Mouse (Mus musculus) liver, embryonic 13.5 days (tissue): ENCODE results near the gene Tpm1. TPM values are rescaled to one million over a fixed set of nuclear protein-coding genes. Genes with fewer than 3 reads are reported as not detected.

Experiments
- ATAC-seq: fragments of 200-750 bp; cut with Nextera tagmentation; 2 replicates; pipeline ENCODE4 v1.8.0; 2017; ENCODE audit warnings: low read depth, mild to moderate bottlenecking, moderate number of reproducible peaks, moderate library complexity
- DNase-seq: peaks from one replicate; pipeline ENCODE4 v3.0.0; 2022
- H3K27ac ChIP-seq: fragments of 300-500 bp; sonication (generic); 2 replicates; pipeline ENCODE4 v1.5.1; 2015; ENCODE audit warnings: moderate library complexity, mild to moderate bottlenecking, inconsistent platforms
- H3K27me3 ChIP-seq: fragments of 300-500 bp; sonication (generic); 2 replicates; pipeline ENCODE4 v1.6.1; 2015; ENCODE audit warnings: mild to moderate bottlenecking, inconsistent platforms
- H3K36me3 ChIP-seq: fragments of 300-500 bp; sonication (generic); 2 replicates; pipeline ENCODE4 v1.6.1; 2015; ENCODE audit warnings: mild to moderate bottlenecking, inconsistent platforms
- H3K4me1 ChIP-seq: fragments of 300-500 bp; sonication (generic); replicated peaks from 2 replicates; pipeline ENCODE4 v1.6.1; 2015; ENCODE audit warnings: inconsistent platforms
- H3K4me2 ChIP-seq: fragments of 300-500 bp; sonication (generic); 2 replicates; pipeline ENCODE4 v1.6.1; 2015; ENCODE audit warnings: inconsistent platforms, mild to moderate bottlenecking, moderate library complexity
- H3K4me3 ChIP-seq: fragments of 300-500 bp; sonication (generic); replicated peaks from 2 replicates; pipeline ENCODE4 v1.5.1; 2015; ENCODE audit warnings: mild to moderate bottlenecking, inconsistent platforms
- H3K9ac ChIP-seq: fragments of 300-500 bp; sonication (generic); 2 replicates; pipeline ENCODE4 v1.6.1; 2015; ENCODE audit warnings: mild to moderate bottlenecking, inconsistent platforms
- H3K9me3 ChIP-seq: fragments of 300-500 bp; sonication (generic); replicated peaks from 2 replicates; pipeline ENCODE4 v1.6.1; 2016; ENCODE audit warnings: inconsistent platforms
- WGBS: fragments of 180-500 bp; shearing (Covaris S2); methylation state at CpG from one replicate; pipeline ENCODE4 v1.1.7; 2015; ENCODE audit not compliant: insufficient replicate concordance; 5-methylcytosine and 5-hydroxymethylcytosine counted together
- polyA plus RNA-seq: library from polyadenylated mRNA; unstranded; fragments of >200 nt; fragmentation: Nextera tagmentation; extraction: Ambion mirVana; gene quantifications from 2 replicates; pipeline ENCODE4 v1.2.1, GENCODE M21; 2015

Tpm1 gene
- polyA plus RNA-seq: 168 and 198 TPM in 2 replicates

DNA sequence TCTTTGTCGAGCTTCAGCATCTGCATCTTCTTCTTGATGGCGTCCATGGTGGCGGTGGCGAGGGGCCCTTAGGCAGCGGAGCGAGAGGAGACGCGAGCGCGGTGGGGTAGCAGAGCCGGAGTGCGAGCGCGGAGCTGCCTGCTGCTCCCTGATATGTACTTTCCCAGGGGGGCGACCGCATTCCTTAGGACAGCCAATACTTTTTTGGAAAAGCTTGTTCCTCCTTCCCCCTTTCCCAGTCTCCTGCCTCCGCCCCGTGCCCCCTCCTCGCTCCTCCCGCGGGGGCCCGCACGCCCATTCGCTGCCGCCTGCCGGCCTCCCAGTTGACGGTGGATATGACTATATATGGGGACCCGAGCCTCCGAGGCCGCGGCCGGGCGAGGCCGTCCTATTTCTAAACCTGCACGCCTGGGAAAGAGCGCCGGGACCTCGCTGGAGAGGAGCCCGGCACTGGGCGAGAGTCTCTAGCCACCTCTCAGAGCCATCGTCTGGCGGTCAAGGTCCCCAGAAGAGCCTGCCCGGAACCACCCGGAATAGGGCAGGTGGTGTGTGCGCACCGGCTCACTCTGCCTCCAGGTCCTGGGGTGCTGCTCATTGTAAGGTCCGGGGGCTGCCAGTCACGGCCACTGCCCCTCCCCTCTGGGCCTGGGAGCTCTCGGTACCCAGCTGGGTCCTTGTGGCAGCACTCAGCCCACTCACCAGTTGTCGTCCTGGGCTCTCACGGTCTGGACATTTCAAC, at the start of gene Tpm1:
Gene Tpm1 (minus strand): TSS at position 321 of the 739 bp plus-strand sequence.
- H3K4me3 ChIP-seq: peak within 1 kb of the TSS; percentile 57
- peaks cover 81% of the 10 kb centered on the region for H3K27me3 ChIP-seq
- H3K9me3 ChIP-seq: no peaks in the 10 kb centered on the region
- H3K9ac ChIP-seq: peak within 1 kb of the TSS; percentile 41
- H3K36me3 ChIP-seq: no peaks in the 10 kb centered on the region
- ATAC-seq (peak; percentile 32; the same call in 1 of the 2 replicates), DNase-seq (no peak)
- peak within 1 kb of the TSS; percentile 36; the same call in 1 of the 2 replicates for H3K27ac ChIP-seq
- 2% methylated on average over 51 of the region's 51 CpGs for WGBS
- H3K4me2 ChIP-seq: peak within 1 kb of the TSS; percentile 66
- peaks cover 47% of the 10 kb centered on the region for H3K4me1 ChIP-seq

DNA sequence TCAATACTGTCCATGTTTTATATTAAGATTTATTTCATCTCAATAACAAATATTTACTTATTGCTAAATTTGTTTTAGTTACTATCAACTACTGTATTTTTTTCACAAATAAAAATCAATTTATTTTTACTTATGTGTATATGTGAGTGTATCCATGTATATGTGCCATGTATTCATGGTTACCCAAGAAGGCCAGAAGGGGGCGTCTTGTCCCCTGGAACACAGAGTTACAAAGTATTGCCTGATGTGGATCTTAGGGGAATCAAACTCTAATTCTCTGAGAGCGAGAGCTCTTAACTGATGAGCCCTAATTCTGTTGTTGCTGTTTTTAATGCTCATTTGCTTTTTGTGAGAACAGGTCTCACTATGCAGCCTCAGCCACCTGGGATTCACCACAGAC, 45.2 kb upstream of the Tpm1 start:
- no peak overlapping the region for H3K4me3 ChIP-seq
- H3K4me1 ChIP-seq: peaks cover 8% of the 10 kb centered on the region; the same call in 1 of the 2 replicates
- 59% methylated on average over 2 of the region's 2 CpGs for WGBS
- DNase-seq (no peak), ATAC-seq (no peak)
- H3K9ac ChIP-seq: no peak overlapping the region
- H3K9me3 ChIP-seq: no peaks in the 10 kb centered on the region
- H3K27me3 ChIP-seq: no peaks in the 10 kb centered on the region
- no peaks in the 10 kb centered on the region for H3K36me3 ChIP-seq
- no peak overlapping the region for H3K4me2 ChIP-seq
- no peak overlapping the region for H3K27ac ChIP-seq

DNA sequence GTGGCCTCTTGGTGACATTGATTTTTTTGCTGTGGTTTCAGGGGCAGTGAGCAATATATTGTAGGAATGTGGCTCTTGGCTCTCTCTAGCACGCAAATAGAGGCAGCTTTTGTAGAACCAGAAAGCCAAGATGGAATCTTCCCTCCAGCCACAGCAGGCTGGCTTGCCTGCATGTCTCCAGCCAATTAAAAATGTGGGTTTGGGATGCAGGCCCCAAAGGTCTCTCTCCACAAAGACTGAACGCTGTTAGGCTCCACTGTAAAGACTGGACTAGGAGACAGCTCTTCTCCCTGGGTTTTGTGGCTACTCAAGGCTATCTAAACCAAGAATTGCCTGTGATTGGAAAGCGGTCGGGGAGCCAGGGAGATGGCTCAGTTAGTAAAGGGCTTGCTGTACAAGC, 43.0 kb upstream of the Tpm1 start:
- Histone ChIP-seq H3K9me3 (no peaks in the 10 kb centered on the region), H3K27me3 (no peaks in the 10 kb centered on the region), H3K4me3 (no peak overlapping the region), H3K27ac (no peak overlapping the region), H3K9ac (no peak overlapping the region), H3K4me2 (no peak overlapping the region), H3K36me3 (no peaks in the 10 kb centered on the region), H3K4me1 (peaks cover 8% of the 10 kb centered on the region; the same call in 1 of the 2 replicates)
- DNase-seq: no peak
- ATAC-seq: no peak
- 63% methylated on average over 4 of the region's 4 CpGs for WGBS

DNA sequence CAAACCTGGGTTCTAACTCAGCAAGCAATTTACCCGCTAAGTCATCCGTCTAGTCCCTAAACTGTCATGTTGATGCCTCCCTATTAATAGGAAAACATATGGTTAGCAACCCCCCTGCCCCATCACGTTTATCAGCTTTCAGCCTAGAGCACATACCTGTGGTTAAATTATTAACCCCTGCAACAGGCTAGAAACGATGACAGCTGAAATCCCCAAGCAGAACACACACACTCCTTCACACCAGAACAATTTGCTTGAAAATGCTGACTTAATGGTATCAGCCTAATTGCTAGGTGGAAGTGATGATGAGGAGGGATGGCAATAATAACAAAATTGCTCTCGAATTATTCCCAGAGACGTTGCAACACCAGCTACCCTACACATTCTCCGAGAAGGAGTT, 42.4 kb upstream of the Tpm1 start:
- no peaks in the 10 kb centered on the region for H3K9me3 ChIP-seq
- DNase-seq (no peak), ATAC-seq (no peak)
- no peak overlapping the region for H3K9ac ChIP-seq
- H3K4me3 ChIP-seq: no peak overlapping the region
- WGBS: 45% methylated on average over 7 of the region's 7 CpGs
- H3K36me3 ChIP-seq: no peaks in the 10 kb centered on the region
- H3K4me2 ChIP-seq: no peak overlapping the region
- H3K4me1 ChIP-seq: peaks cover 8% of the 10 kb centered on the region; the same call in 1 of the 2 replicates
- H3K27me3 ChIP-seq: no peaks in the 10 kb centered on the region
- no peak overlapping the region for H3K27ac ChIP-seq

DNA sequence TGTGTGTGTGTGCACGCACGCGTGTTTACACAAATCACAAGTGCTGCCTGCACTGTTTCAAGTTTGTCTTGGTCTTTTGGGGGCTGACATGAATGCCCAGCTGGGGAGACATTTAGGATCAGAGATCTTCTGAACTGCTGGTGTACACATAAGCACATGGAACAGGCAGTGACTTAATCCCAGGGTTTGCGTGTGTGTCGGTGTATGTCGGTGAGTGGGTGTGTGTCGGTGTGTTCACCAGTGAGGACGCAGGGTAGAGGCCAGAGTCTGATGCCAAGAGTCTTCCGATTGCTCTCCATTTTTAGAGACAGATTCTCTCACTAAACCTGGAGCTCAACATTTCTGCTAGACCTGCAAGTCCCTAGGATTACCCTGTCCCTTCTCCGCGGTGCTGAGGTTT, 41.9 kb upstream of the Tpm1 start:
- no peak for DNase-seq
- Histone ChIP-seq H3K9ac (no peak overlapping the region), H3K4me3 (no peak overlapping the region), H3K27ac (no peak overlapping the region), H3K36me3 (no peaks in the 10 kb centered on the region), H3K27me3 (no peaks in the 10 kb centered on the region), H3K9me3 (no peaks in the 10 kb centered on the region), H3K4me1 (peaks cover 8% of the 10 kb centered on the region; the same call in 1 of the 2 replicates), H3K4me2 (no peak overlapping the region)
- WGBS: 82% methylated on average over 11 of the region's 11 CpGs
- ATAC-seq: no peak

DNA sequence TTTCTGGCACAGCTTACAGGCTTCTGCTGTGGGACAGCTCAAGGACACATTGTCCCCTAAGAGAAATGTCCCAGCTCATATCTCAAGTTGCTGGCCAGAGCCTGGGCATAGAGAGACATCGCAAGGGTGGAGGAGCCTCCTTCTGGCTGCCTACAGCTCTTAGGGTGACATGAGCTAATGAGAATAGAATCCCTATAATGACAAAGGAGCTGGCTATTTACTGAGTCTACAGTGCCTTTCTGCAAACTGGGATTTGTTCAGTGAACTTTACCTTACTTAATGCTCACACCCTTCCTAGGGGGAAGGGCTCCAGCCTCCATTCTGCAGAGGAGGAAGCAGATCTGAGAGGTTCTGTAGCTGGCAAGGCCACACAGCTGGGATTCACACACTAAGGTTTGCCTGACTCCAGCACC, 41.4 kb upstream of the Tpm1 start:
- DNase-seq (no peak), ATAC-seq (no peak)
- Histone ChIP-seq H3K4me2 (no peak overlapping the region), H3K27ac (no peak overlapping the region), H3K9me3 (no peaks in the 10 kb centered on the region), H3K9ac (no peak overlapping the region), H3K36me3 (no peaks in the 10 kb centered on the region), H3K4me3 (no peak overlapping the region), H3K4me1 (peaks cover 8% of the 10 kb centered on the region; the same call in 1 of the 2 replicates), H3K27me3 (no peaks in the 10 kb centered on the region)
- 81% methylated on average over 1 of the region's 1 CpGs for WGBS

DNA sequence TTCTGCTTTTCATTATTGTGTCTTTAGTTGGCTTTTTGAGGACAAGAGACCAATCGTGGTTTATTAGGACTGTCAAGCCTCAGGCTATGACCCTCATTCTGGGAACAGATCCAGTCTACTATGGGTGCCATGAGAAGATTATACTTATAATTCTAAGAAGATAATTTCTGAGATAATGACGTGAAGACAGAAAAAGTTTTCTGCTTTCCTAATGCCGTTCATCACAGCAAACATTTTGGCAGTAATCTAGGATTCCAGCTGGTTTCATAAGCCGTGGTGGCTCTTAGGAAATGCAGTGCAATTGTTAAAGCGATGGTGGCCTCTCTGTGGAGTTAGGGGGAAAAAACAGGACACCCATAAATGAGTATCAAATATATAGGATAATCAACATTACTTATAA, 40.0 kb upstream of the Tpm1 start:
- no peak overlapping the region for H3K27ac ChIP-seq
- WGBS: 54% methylated on average over 5 of the region's 5 CpGs
- no peak for DNase-seq
- no peaks in the 10 kb centered on the region for H3K36me3 ChIP-seq
- peaks cover 8% of the 10 kb centered on the region; the same call in 1 of the 2 replicates for H3K4me1 ChIP-seq
- no peak for ATAC-seq
- H3K4me3 ChIP-seq: no peak overlapping the region
- H3K9ac ChIP-seq: no peak overlapping the region
- no peaks in the 10 kb centered on the region for H3K9me3 ChIP-seq
- no peak overlapping the region for H3K4me2 ChIP-seq
- H3K27me3 ChIP-seq: no peaks in the 10 kb centered on the region

DNA sequence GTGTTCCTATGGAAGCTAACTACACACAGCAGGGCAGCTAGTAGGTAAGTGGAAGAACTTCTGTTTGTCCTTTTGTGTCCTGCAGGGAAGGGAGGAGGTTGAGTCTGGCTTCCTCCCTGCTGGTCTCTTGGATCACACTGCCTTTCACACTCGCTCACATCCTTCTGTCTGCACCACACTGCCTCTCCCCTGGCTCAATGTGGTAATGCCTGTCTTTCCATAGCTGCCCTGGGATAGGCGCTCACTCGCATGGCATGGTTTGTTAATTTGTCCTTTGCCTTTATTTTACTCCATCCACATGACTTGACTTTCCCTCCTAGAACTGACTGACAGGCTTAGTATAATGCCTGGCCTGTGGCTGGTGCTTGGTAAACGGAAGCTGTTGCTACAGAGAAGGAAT, 34.6 kb upstream of the Tpm1 start:
- Histone ChIP-seq H3K27ac (no peak overlapping the region), H3K9me3 (no peaks in the 10 kb centered on the region), H3K4me1 (0 out of 2 replicates have a peak, but pooled peaks cover 2% of the 10 kb centered on the region), H3K4me2 (no peak overlapping the region), H3K4me3 (no peak overlapping the region), H3K9ac (no peak overlapping the region), H3K36me3 (no peaks in the 10 kb centered on the region), H3K27me3 (no peaks in the 10 kb centered on the region)
- 47% methylated on average over 4 of the region's 4 CpGs for WGBS
- ATAC-seq: no peak
- DNase-seq: no peak

DNA sequence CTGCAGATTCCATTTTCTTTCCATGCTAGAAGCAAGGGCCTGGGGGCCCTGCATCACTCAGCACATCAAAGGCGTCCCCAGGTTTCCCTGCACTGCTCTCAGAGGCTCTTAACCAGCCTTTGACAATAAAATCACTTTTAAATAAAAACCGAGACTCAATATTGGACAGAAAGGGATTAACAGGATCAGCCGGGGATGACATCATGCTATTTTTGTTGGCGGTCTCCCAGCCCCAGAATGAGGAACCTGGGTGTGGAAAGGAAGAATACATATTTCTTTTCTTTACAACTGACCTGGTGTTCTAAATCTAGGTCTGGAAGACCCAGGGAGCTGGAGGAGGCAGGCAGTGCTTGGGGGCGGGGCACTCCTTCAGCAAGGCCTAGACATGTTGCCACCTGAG, 32.5 kb upstream of the Tpm1 start:
- Histone ChIP-seq H3K4me3 (no peak overlapping the region), H3K27ac (no peak overlapping the region), H3K27me3 (no peaks in the 10 kb centered on the region), H3K4me1 (peaks cover 22% of the 10 kb centered on the region), H3K9ac (no peak overlapping the region), H3K4me2 (no peak overlapping the region), H3K36me3 (no peaks in the 10 kb centered on the region), H3K9me3 (no peaks in the 10 kb centered on the region)
- ATAC-seq (no peak), DNase-seq (no peak)
- WGBS: 52% methylated on average over 5 of the region's 5 CpGs

DNA sequence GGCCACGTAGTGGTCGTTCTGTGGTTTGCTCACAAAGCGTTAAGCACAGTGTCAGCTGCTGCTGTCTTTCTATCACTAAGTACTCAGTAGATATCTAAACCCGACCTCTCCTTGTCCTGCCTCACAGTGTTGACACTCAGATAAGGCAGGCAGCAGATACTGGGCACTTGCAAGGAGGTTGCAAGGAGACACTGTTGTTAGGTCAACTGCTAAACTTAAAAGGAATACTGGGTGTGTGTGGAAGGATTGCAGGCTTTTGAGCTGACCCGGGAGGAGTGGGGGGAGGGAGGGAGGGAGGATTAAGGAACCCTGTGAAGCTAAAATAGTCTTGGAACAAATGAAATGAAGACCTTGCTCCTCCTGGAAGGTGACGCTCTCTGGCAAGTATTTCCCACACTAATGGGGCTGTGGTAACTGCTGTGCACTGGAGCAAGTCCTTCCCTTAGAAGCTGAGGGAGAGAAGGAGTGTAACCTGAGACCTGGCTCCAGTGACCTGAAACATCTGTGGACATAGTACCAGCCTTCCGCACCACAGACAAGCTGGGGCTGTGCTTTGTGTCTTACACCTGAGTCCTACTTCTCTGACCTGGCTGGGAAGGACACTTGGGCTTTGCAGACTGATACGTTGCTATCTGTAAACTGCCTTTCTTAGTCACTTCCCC, 28.6 kb upstream of the Tpm1 start:
- H3K27me3 ChIP-seq: no peaks in the 10 kb centered on the region
- peak; percentile 46 for DNase-seq
- H3K4me3 ChIP-seq: no peak overlapping the region
- peaks cover 30% of the 10 kb centered on the region for H3K4me1 ChIP-seq
- H3K9me3 ChIP-seq: no peaks in the 10 kb centered on the region
- H3K27ac ChIP-seq: no peak overlapping the region
- 11% methylated on average over 8 of the region's 8 CpGs for WGBS
- H3K4me2 ChIP-seq: peak overlapping the region; percentile 30
- no peaks in the 10 kb centered on the region for H3K36me3 ChIP-seq
- 0 out of 2 replicates have a peak overlapping the region, but pooled peaks have one; percentile 44 for H3K9ac ChIP-seq
- ATAC-seq: peak; percentile 93

DNA sequence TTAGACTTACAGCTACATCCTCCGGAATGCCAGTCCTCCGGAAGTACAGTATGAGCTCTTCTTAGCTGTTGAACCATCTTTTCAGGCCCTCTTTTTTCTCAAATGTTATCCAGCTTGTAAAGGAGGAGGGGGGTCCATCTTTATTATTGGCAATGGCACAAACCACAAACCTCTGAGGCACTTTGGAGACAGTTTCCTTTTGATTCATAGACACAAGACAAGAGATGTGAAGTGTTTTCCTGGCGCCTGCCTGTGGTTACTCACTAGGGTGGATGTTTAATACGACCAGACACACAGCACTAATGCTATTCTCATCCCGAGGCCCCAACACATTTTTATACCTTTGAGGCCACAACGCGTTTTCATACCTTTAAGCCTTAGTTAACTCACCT, 28.1 kb upstream of the Tpm1 start:
- 36% methylated on average over 7 of the region's 7 CpGs for WGBS
- H3K9me3 ChIP-seq: no peaks in the 10 kb centered on the region
- no peaks in the 10 kb centered on the region for H3K36me3 ChIP-seq
- H3K4me3 ChIP-seq: no peak overlapping the region
- ATAC-seq (no peak), DNase-seq (no peak)
- peak overlapping the region; percentile 30 for H3K4me2 ChIP-seq
- no peaks in the 10 kb centered on the region for H3K27me3 ChIP-seq
- no peak overlapping the region for H3K27ac ChIP-seq
- H3K9ac ChIP-seq: no peak overlapping the region
- H3K4me1 ChIP-seq: peaks cover 30% of the 10 kb centered on the region
